Mouse (Mus musculus) adrenal gland, postnatal 36 days (tissue): ENCODE results near the gene Catsperb. TPM values are rescaled to one million over a fixed set of nuclear protein-coding genes. Genes with fewer than 3 reads are reported as not detected.
"Not testable (repeated sequence)": the region's sequence is repeated elsewhere in the genome, so short reads cannot be mapped to it uniquely, and the experiment has no call there.

Experiments used
- DNase-seq, 2 experiments: peaks; one replicate each; pipeline ENCODE4 v3.0.0; 2021; ENCODE audit warnings: mixed read lengths in 1 of 2
- long read RNA-seq, 2 experiments: library from polyadenylated mRNA; stranded (forward); transcript quantifications; one replicate each; pipeline ENCODE4 v2.0.0; 2021; ENCODE audit warnings: borderline sequencing depth in 2 of 2
- microRNA-seq: library from miRNA; unstranded; fragments of <30 nt; microRNA quantifications from one replicate; pipeline ENCODE4 v1.2.0, GENCODE M21; 2021
- total RNA-seq, 2 experiments: library from RNA; stranded (reverse); gene quantifications; 2 replicates each; pipeline ENCODE4 v1.2.3; 2021

Catsperb gene
- not detected for total RNA-seq
- long read RNA-seq, experiment 1, result 0 reads
- long read RNA-seq, experiment 2, result 0 reads

DNA sequence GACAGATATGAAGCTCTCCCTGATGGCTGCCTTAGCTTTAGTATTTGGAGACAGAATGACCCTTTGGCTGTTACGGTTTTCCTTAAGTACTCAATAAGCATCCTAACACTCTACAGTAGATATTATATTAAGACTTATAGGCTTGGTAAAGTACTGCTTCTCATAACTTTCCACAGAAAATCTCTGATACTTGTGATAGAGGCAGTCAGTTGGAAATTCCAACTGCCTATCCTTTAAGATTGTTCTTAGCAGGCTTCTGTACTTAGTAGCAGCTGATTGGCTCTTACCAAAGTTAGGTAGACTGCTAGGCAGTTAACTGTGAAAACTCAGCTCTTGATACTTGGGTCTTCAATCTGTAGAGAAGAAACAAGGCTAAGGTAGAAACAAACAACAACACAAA, at the start of gene Catsperb:
Gene Catsperb (plus strand): TSS at position 301 of the 400 bp plus-strand sequence.
- DNase-seq, result not testable (repeated sequence)

DNA sequence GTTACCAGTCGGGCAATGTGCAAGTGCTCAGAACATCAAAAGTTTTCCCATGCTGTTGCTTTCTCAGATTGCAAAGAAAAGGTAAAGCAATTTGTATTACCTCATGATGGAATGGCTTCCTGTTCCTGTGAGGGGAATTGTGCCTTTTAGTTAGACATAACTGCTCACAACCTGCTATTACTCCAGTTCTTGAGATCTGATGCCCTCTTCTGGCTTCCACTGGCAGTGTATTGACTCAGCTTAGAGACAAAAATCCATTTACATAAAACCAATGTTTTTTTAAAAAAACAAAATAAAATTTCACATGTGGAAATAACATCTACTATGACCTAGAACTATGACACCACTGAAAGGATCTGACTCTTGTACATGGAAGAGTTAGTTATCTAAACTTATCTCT, 43.0 kb upstream of the Catsperb start:
- DNase-seq, result not testable (repeated sequence)

DNA sequence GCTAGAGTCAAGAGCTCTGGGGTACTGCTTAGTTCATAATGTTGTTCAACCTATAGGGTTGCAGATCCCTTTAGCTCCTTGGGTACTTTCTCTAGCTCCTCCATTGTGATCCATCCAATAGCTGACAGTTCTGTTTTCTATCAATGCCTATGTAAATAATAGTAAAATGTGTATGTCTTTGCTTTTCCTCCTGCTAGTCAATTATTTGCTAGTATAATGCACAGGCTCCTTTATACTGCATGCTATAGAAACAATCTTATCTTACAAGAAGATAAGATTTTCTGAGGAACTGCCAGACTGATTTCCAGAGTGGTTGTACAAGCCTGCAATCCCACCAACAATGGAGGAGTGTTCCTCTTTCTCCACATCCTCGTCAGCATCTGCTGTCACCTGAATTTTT, 23.0 kb upstream of the Catsperb start:
- not testable (repeated sequence) for DNase-seq

DNA sequence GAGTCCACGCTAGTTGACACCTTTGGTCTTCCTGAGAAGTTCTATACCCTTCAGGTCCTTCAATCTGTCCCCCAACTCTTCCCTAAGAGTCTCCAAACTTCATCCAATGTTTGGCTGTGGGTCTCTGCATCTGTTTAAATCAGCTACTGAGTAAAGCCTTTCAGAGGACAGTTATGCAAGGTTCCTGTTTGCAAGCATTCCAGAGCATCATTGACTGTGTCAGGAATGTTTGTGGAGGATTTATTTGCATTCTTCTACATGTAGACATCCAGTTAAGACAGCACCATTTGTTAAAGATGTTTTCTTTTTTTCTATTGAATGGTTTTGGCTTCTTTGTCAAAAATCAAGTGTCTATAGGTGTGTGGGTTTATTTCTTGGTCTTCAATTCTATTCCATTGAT, 21.7 kb downstream of the Catsperb start:
- DNase-seq, result no peak

DNA sequence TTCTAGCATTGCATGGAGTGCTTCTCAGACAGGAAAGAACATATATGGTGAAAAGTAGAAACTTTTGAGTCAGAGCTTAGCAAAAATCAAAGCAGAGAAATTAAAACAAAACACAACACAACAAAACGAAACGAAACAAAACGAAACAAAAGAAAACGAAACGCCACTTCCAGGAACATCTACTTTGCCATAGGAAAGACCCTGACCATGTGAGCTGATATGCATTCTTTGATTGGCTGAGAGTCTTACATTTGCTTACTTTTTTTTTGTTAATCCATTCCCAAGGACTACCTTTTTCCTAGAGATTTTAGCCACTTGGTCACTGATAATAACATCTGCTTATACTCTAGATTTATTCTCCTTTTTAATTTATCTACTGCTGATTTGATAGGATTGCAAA, 57.6 kb downstream of the Catsperb start:
- DNase-seq, result no peak

DNA sequence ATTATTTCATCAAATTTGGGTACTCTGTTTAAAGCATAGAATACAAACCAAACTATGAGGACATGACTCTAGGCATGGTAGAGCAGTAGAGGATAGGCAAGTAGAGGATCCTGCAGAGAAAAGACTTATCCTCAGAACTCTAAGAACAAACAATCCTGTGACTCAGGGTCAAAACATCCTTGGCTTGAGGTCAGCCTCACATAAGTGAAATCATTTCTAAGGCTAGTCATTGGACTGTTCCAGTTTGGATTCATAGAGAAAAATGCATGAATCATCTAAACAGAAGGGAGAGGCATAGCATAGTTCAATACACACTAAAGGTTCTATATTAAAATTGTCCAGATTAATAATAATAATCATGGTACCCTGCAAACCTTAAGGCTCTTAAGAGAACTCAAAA, 79.1 kb downstream of the Catsperb start:
- DNase-seq, result no peak

DNA sequence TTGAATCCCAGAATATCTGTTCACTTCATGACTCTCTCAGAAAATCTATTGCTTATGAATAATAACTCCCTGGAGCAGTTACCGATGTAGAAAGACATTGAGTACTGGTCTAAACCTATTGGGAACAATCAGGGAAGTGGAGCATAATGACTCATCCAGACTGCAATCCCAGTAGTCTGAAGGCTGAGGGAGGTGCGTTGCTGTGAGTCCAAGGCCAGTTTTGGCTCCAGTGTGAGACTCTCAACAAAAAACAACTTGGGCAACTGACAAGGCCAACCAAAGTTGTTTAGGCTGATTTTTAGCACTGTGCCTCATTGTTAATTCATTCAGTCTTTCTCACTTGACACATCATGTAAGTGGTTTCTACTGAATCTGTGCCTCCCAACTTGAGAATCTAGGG, 106.9 kb downstream of the Catsperb start:
- peak; percentile 36 to 55 for DNase-seq

DNA sequence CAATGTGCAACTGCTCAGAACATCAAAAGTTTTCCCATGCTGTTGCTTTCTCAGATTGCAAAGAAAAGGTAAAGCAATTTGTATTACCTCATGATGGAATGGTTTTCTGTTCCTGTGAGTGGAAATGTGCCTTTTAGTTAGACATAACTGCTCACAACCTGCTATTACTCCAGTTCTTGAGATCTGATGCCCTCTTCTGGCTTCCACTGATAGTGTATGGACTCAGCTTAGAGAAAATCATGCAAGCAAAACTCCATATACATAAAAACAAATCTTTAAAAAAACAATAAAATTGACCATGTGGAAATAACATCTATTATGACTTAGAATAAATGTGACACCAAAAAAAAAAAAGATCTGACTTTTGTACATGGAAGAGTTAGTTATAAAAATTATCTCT, 202.2 kb downstream of the Catsperb start:
- DNase-seq, result not testable (repeated sequence)

DNA sequence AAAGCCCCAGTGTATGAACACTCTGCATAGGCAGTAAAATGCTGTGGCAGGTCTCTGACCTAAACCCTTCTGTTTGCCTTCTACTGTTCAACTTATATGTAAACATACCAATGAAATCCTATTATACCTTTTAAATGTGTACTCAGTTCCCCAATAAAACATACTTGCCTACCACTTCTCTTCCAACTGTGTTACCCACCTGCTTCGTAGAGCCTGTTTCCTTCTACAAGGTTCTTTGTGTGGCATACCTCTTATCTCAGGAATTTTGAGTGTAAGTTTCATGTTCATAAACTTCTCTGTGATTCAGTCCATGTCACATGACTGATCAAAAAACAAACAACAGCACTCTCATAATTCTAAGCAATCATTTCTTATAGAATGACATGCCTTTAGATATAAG, 228.7 kb downstream of the Catsperb start:
- DNase-seq, result no peak

DNA sequence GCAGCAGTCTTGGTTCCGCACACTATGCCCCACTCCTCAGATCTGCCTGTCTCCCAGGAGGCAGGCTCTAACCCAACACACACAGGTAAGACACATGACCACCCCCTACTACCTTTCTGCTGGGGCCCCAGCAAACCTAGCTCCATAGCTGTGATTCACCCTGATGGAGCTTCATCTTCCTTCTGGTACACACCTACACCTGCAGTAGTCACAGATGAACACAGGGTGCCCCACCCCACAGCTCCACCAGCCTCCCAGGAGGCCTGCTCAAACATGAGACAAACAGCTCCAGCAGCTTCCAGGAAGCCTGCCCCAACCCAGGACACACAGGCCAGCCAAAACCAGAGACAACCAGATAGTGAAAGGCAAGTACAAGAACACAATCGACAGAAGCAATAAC, 263.0 kb downstream of the Catsperb start:
- DNase-seq, result no peak

Small RNAs within 50 kb of the gene (microRNA-seq; reads per million reads assigned to microRNA genes)
- not detected for gene Gm24542
